Mouse (Mus musculus) neural tube, embryonic 15.5 days (tissue): Measurements from ENCODE around the gene Krtap1-3. TPM values are rescaled to one million over a fixed set of nuclear protein-coding genes. Genes with fewer than 3 reads are reported as not detected.
"Not testable (repeated sequence)": the region's sequence is repeated elsewhere in the genome, so short reads cannot be mapped to it uniquely, and the experiment has no call there.

ENCODE experiments used
- ATAC-seq: fragments of 200-750 bp; cut with Nextera tagmentation; 2 replicates; pipeline ENCODE4 v1.8.0; 2017; ENCODE audit warnings: mild to moderate bottlenecking, moderate TSS enrichment, moderate library complexity; ENCODE audit not compliant: low FRiP score
- H3K27ac ChIP-seq: fragments of 300-500 bp; sonication (generic); replicated peaks from 2 replicates; pipeline ENCODE4 v1.5.1; 2015; ENCODE audit warnings: mild to moderate bottlenecking, inconsistent platforms
- H3K27me3 ChIP-seq: fragments of 300-500 bp; sonication (generic); replicated peaks from 2 replicates; pipeline ENCODE4 v1.6.1; 2015; ENCODE audit warnings: inconsistent platforms
- H3K36me3 ChIP-seq: fragments of 300-500 bp; sonication (generic); 2 replicates; pipeline ENCODE4 v1.6.1; 2015; ENCODE audit warnings: inconsistent platforms
- H3K4me1 ChIP-seq: fragments of 300-500 bp; sonication (generic); 2 replicates; pipeline ENCODE4 v1.6.1; 2015; ENCODE audit warnings: inconsistent platforms
- H3K4me2 ChIP-seq: fragments of 300-500 bp; sonication (generic); 2 replicates; pipeline ENCODE4 v1.6.1; 2015; ENCODE audit warnings: inconsistent platforms, mild to moderate bottlenecking, moderate library complexity
- H3K4me3 ChIP-seq: fragments of 300-500 bp; sonication (generic); replicated peaks from 2 replicates; pipeline ENCODE4 v1.5.1; 2015; ENCODE audit warnings: mild to moderate bottlenecking, inconsistent platforms
- H3K9ac ChIP-seq: fragments of 300-500 bp; sonication (generic); replicated peaks from 2 replicates; pipeline ENCODE4 v1.6.1; 2015; ENCODE audit warnings: mild to moderate bottlenecking, inconsistent platforms
- H3K9me3 ChIP-seq: fragments of 300-500 bp; sonication (generic); replicated peaks from 2 replicates; pipeline ENCODE4 v1.6.1; 2016; ENCODE audit warnings: inconsistent platforms
- WGBS: fragments of 180-500 bp; shearing (Covaris S2); methylation state at CpG from one replicate; pipeline ENCODE4 v1.1.7; 2015; ENCODE audit warnings: mixed read lengths; 5-methylcytosine and 5-hydroxymethylcytosine counted together
- polyA plus RNA-seq: library from polyadenylated mRNA; unstranded; fragments of >200 nt; fragmentation: Nextera tagmentation; extraction: Ambion mirVana; gene quantifications from 2 replicates; pipeline ENCODE4 v1.2.1, GENCODE M21; 2015

The Krtap1-3 gene
- not detected in 2 replicates for polyA plus RNA-seq

- ATAC-seq = no peak
- WGBS = 76% methylated on average over 6 of the region's 6 CpGs
These were observed at the start of gene Krtap1-3 for GRCm38 (mm10) chr11:99590981-99591380. Krtap1-3 (minus strand) TSS chr11:99591339.

GRCm38 (mm10) chr11:99640926-99641325 is 49.8 kb upstream of the Krtap1-3 start:
- no peak overlapping the region for H3K9ac ChIP-seq
- no peak overlapping the region for H3K27ac ChIP-seq
- H3K4me3 ChIP-seq = no peak overlapping the region
- no peak overlapping the region for H3K4me2 ChIP-seq
- H3K4me1 ChIP-seq = no peaks in the 10 kb centered on the region
- H3K36me3 ChIP-seq = no peaks in the 10 kb centered on the region
- H3K9me3 ChIP-seq = no peaks in the 10 kb centered on the region
- no peak for ATAC-seq
- WGBS = 55% methylated on average over 1 of the region's 1 CpGs
- no peaks in the 10 kb centered on the region for H3K27me3 ChIP-seq

More at GRCm38 (mm10) chr11:99590981-99591380, at the start of gene Krtap1-3:
- Histone ChIP-seq H3K4me2 (no peak within 1 kb of the TSS), H3K9me3 (no peaks in the 10 kb centered on the region), H3K27ac (no peak within 1 kb of the TSS), H3K36me3 (no peaks in the 10 kb centered on the region), H3K9ac (no peak within 1 kb of the TSS), H3K4me1 (no peaks in the 10 kb centered on the region), H3K27me3 (no peaks in the 10 kb centered on the region), H3K4me3 (no peak within 1 kb of the TSS)

- Histone ChIP-seq H3K4me3 (no peak overlapping the region), H3K27me3 (no peaks in the 10 kb centered on the region), H3K36me3 (no peaks in the 10 kb centered on the region), H3K9me3 (no peaks in the 10 kb centered on the region), H3K4me1 (no peaks in the 10 kb centered on the region), H3K27ac (no peak overlapping the region), H3K4me2 (no peak overlapping the region), H3K9ac (no peak overlapping the region)
- WGBS = 71% methylated on average over 1 of the region's 1 CpGs
- no peak for ATAC-seq
These were observed 45.9 kb upstream of the Krtap1-3 start for GRCm38 (mm10) chr11:99637086-99637485.

- Histone ChIP-seq H3K4me2 (no peak within 1 kb of the TSS), H3K9me3 (no peaks in the 10 kb centered on the region), H3K4me3 (no peak within 1 kb of the TSS), H3K36me3 (no peaks in the 10 kb centered on the region), H3K27me3 (no peaks in the 10 kb centered on the region), H3K4me1 (no peaks in the 10 kb centered on the region), H3K27ac (no peak within 1 kb of the TSS), H3K9ac (no peak within 1 kb of the TSS)
- ATAC-seq = no peak
- 38% methylated on average over 8 of the region's 8 CpGs for WGBS
These were observed 43.6 kb upstream of the Krtap1-3 start, which contains the start of gene Krtap4-2 for GRCm38 (mm10) chr11:99634653-99635134. Krtap4-2 (minus strand) TSS chr11:99635084.

- H3K36me3 ChIP-seq = no peaks in the 10 kb centered on the region
These were observed 42.2 kb upstream of the Krtap1-3 start for GRCm38 (mm10) chr11:99633293-99633692.

GRCm38 (mm10) chr11:99630890-99631289 is 39.8 kb upstream of the Krtap1-3 start:
- no peaks in the 10 kb centered on the region for H3K4me1 ChIP-seq
- no peak overlapping the region for H3K4me3 ChIP-seq
- no peaks in the 10 kb centered on the region for H3K9me3 ChIP-seq
- no peaks in the 10 kb centered on the region for H3K27me3 ChIP-seq
- H3K4me2 ChIP-seq = no peak overlapping the region
- 79% methylated on average over 3 of the region's 3 CpGs for WGBS
- H3K9ac ChIP-seq = no peak overlapping the region
- no peaks in the 10 kb centered on the region for H3K36me3 ChIP-seq
- ATAC-seq = no peak
- H3K27ac ChIP-seq = no peak overlapping the region

More at GRCm38 (mm10) chr11:99633293-99633692, 42.2 kb upstream of the Krtap1-3 start:
- no peak overlapping the region for H3K9ac ChIP-seq
- 61% methylated on average over 2 of the region's 2 CpGs for WGBS
- H3K27ac ChIP-seq = no peak overlapping the region
- H3K9me3 ChIP-seq = no peaks in the 10 kb centered on the region
- no peaks in the 10 kb centered on the region for H3K4me1 ChIP-seq
- no peak overlapping the region for H3K4me3 ChIP-seq
- no peaks in the 10 kb centered on the region for H3K27me3 ChIP-seq
- H3K4me2 ChIP-seq = no peak overlapping the region
- no peak for ATAC-seq

GRCm38 (mm10) chr11:99628138-99628537 is 37.0 kb upstream of the Krtap1-3 start, which contains the start of gene Krtap4-1:
Krtap4-1 (minus strand) TSS chr11:99628238.
- Histone ChIP-seq H3K27me3 (no peaks in the 10 kb centered on the region), H3K36me3 (no peaks in the 10 kb centered on the region), H3K4me2 (no peak within 1 kb of the TSS), H3K27ac (no peak within 1 kb of the TSS), H3K4me1 (no peaks in the 10 kb centered on the region), H3K9ac (no peak within 1 kb of the TSS), H3K9me3 (no peaks in the 10 kb centered on the region), H3K4me3 (no peak within 1 kb of the TSS)
- WGBS = 84% methylated on average over 4 of the region's 4 CpGs
- no peak for ATAC-seq

GRCm38 (mm10) chr11:99620335-99620734 is 29.2 kb upstream of the Krtap1-3 start, which contains the start of gene Gm11562:
Gm11562 (minus strand) TSS chr11:99620435.
- H3K9me3 ChIP-seq = no peaks in the 10 kb centered on the region
- no peaks in the 10 kb centered on the region for H3K4me1 ChIP-seq
- no peak within 1 kb of the TSS for H3K4me2 ChIP-seq
- no peak for ATAC-seq
- H3K27ac ChIP-seq = no peak within 1 kb of the TSS
- no peak within 1 kb of the TSS for H3K9ac ChIP-seq
- WGBS = 95% methylated on average over 2 of the region's 2 CpGs
- no peak within 1 kb of the TSS for H3K4me3 ChIP-seq
- H3K36me3 ChIP-seq = no peaks in the 10 kb centered on the region
- no peaks in the 10 kb centered on the region for H3K27me3 ChIP-seq

- H3K4me1 ChIP-seq = no peaks in the 10 kb centered on the region
- no peak within 1 kb of the TSS for H3K4me2 ChIP-seq
- ATAC-seq = no peak
- no peaks in the 10 kb centered on the region for H3K27me3 ChIP-seq
- no peaks in the 10 kb centered on the region for H3K9me3 ChIP-seq
- no peak within 1 kb of the TSS for H3K4me3 ChIP-seq
- H3K27ac ChIP-seq = no peak within 1 kb of the TSS
- WGBS = 76% methylated on average over 3 of the region's 3 CpGs
- H3K9ac ChIP-seq = no peak within 1 kb of the TSS
- H3K36me3 ChIP-seq = no peaks in the 10 kb centered on the region
These were observed 23.7 kb upstream of the Krtap1-3 start, which contains the start of gene Krtap2-4 for GRCm38 (mm10) chr11:99614796-99615363. Krtap2-4 (minus strand) TSS chr11:99614846.

GRCm38 (mm10) chr11:99610089-99610488 is 18.9 kb upstream of the Krtap1-3 start, which contains the start of gene Gm11937:
Gm11937 (minus strand) TSS chr11:99610189.
- not testable (repeated sequence) for H3K4me1 ChIP-seq, H3K27ac ChIP-seq, H3K36me3 ChIP-seq, ATAC-seq, H3K4me3 ChIP-seq, H3K4me2 ChIP-seq, H3K9ac ChIP-seq, H3K27me3 ChIP-seq, H3K9me3 ChIP-seq
- WGBS = 64% methylated on average over 1 of the region's 2 CpGs

- Histone ChIP-seq H3K36me3 (no peaks in the 10 kb centered on the region), H3K4me1 (no peaks in the 10 kb centered on the region), H3K27me3 (no peaks in the 10 kb centered on the region), H3K9me3 (no peaks in the 10 kb centered on the region), H3K4me2 (no peak overlapping the region), H3K27ac (no peak overlapping the region), H3K4me3 (no peak overlapping the region), H3K9ac (no peak overlapping the region)
- WGBS = 96% methylated on average over 1 of the region's 1 CpGs
- no peak for ATAC-seq
These were observed 18.0 kb upstream of the Krtap1-3 start for GRCm38 (mm10) chr11:99609126-99609525.

- 76% methylated on average over 1 of the region's 1 CpGs for WGBS
- not testable (repeated sequence) for H3K27me3 ChIP-seq, ATAC-seq
These were observed 12.1 kb upstream of the Krtap1-3 start, which contains the start of gene Gm11938 for GRCm38 (mm10) chr11:99603208-99603607. Gm11938 (minus strand) TSS chr11:99603308.

More at GRCm38 (mm10) chr11:99603208-99603607, 12.1 kb upstream of the Krtap1-3 start, which contains the start of gene Gm11938:
- H3K4me2 ChIP-seq, H3K9ac ChIP-seq, H3K27ac ChIP-seq, H3K4me3 ChIP-seq, H3K36me3 ChIP-seq, H3K4me1 ChIP-seq, H3K9me3 ChIP-seq: not testable (repeated sequence)
